Mouse (Mus musculus) frontal cortex, postnatal 36 days (tissue): ENCODE results near the gene Cd4.
"Not testable (repeated sequence)": the region's sequence is repeated elsewhere in the genome, so short reads cannot be mapped to it uniquely, and the experiment has no call there.

Experiments used
- DNase-seq, 2 experiments: peaks; one replicate each; pipeline ENCODE4 v3.0.0; 2022; ENCODE audit warnings: low spot score in 2 of 2

The Cd4 gene

DNA sequence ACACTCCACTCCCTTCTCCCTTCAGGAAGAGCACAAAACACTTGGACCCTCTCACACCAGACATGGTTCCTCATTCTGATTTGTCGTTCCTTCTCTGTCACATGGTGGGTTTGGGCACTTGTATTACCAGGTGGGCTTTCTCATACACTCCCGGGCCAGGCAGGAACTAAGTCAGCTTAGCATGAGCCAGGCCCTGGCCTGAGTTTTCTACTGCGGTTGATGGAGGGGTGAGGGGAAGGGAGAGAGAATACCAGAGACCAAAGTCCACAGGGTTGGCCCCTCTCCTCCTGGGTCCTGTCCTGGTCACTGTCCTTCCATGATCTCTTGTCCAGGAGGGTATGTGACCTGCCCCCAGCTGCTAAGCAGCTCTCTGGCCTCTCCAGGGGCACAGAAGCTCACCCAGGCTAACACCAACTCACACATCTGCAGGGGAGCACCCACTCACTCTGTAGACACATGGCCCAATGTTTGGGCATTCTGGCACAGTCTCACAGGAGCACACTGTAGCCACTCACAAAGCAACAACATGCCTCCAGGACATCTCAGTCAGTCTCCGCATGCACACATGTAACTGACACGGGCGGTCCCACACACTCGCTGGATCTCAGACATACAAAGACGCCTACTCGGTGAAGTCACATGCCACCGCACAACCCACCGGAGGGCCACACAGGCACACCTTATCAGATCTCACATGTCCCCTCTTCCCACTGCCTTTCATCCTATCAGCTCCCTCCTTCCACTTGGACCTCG is 28.1 kb upstream of the Cd4 start:
- DNase-seq: peak in 1 of 2 experiments; percentile 82

DNA sequence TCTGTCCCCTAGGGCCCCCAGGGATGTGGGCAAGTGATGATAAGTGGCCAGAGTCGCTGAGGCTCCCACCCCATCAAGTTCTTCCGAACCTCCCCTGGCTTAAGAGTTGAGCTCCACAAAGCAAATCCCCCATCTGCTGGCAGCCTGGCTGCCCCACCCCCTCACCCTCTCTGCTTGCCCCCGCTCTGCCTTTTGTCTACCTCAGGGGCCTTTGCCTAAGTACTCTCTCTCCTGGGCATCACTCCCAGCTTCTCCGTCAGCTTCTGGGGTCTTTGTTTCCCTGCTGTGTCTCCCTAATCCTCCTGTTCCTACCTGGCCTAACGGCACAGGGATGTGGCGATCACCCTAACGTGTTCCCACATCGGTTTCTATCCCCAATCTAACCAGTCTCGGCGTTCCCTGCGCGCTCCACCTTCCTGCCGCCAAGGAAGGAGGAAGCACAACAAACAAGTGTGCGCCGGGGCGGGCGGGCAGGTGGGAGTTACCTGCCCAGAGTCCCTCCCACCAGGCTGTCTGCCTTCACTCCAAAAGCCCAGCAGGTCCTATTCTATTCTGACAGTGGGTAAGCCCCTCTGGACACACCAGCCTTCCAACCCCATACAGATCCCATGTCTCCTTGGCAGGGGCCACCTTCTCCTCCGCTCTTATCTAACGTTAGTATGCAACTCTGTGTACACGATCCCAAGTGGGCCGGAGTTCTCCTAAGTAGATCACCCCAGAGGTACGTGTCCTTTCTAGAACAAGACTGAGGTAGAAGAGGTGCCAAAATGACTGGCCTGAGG is 27.3 kb upstream of the Cd4 start:
- DNase-seq: no peak

DNA sequence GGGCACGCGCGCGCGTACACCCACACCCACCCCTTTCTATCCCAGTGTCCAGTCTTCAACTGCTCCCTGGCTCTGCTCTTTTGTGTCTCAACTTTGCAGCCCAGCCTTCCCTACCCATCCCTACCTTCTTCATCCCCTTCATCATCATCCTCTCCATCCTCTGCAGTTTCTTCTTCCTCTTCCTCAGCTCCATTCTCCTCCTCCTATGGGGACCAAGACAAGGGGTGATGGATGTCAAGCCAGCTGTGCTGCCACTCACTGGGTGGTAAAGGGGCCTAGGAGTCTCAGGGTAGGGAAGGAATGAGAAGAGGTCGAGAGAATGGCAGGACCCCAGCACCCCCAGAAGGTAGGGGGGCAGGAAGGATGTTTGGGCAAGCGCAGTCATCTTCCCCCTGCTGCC is 26.5 kb upstream of the Cd4 start:
- no peak for DNase-seq

DNA sequence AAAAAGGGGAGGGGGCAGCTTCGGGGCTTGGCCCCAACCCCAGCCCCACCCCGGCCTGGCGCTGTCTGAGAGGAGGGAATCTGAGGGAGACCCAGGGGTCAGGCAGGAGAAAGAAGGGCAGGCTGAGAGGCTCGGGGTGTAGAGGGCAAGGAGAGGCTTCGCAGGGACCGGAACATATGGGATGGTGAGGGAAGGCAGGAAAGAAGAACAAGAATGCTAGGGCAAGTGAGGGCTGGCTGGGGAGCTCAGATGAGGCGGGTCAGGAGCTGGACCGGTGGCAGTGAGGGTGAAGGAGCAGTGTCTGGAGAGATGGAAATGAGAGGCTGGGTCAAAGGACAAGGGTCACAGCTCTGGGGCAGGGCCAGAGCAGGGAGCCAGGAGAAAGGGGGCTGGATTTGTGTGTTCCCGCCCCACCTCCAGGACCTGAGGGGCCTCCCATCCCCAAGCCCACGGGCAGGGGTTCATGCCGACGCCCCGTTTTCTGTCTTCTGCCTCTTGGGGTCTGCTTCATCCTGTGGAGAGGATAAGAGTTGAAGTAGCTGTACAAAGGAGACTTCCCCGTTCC is 25.8 kb upstream of the Cd4 start:
- no peak for DNase-seq

DNA sequence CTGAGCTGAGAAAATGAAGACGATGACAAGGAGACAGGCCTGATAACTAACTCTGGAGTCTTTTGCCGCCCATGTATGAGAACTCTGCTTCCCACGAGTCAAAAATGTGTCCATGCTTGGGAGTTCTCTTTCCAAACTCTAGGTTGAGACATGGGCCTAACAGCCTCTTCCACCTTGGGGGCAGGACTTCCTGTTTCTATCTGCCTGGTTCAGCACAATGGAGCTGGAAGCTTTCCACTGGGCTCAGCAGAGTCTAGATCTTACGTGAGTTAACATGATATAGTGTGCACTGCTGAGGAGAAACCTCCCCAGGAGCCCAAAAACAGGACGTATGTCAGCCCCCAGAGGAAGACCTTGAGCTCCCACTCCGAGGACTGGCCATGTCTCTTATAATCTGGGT is 25.2 kb upstream of the Cd4 start:
- no peak for DNase-seq

DNA sequence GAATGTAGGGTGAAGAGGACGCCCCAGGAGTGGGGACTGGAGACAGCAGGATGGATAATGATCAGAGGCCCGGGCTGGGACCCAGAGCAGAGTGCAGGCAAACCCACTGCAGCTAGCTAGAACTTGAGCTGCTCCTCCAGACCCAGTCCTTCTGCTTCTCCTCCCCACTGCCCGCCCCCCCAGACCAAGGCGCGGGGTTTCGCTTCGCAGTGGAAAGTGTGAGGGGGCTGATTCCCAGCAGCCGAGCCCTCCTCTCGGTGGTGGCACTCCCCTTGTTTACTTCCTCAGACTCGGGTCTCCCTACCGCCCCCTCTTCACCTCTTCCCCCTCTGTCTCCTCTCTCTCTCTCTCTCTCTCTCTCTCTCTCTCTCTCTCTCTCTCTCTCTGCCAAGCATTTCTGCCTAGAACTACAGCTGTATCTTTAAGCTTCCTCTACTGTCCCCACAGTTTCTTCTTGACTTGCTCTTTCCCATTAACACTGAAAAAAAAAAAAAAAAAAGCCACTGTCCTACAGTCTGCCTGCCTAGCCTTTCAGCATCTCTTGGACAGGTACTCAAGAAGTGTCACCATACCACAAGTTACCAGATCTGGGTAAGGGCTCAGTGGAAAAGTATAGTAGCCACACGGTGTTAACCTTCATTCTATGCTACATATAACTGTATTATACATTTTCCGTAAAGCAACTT is 23.7 kb upstream of the Cd4 start, which contains the start of gene Lag3:
Gene Lag3 (minus strand): TSS at position 173 of the 686 bp plus-strand sequence.
- no peak for DNase-seq

DNA sequence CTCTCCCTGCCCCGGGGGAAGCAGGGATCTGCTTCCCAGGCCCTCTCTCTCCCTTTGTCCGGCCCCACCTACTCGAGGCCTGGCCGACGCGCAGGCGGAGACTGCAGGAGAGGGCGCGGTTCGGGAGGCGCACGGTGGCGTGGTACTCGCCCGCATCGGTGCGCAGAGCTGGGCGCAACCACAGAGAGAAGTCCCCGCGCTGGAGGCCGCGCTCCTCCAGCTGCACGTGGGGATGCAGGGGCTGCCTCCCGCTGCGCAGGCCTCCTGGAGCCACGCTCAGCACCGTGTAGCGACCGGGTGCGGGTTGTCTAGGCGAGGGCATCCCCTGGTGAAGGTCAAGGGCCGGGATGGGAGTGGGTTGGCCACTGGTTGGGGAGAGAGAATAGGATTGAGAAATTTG is 22.0 kb upstream of the Cd4 start:
- no peak for DNase-seq

DNA sequence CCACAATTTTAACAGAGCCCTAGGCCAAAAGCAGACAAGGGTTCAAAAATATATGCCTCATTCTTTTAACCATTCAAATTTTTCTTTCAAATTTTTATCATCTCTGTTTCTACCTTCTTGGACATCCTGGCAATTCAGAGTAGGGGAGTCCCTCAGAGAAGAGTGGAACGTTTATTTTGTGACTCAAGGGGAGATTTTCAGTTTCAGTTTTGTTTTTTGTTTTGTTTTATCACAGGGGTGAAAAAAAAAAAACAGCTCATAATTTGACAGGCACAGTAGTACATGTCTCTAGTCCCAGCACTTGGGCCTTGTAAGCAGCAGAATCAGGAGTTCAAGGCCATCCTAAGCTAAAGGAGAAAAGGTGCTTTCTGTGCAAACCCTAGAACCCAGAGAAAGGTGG is 19.7 kb upstream of the Cd4 start:
- DNase-seq: no peak

DNA sequence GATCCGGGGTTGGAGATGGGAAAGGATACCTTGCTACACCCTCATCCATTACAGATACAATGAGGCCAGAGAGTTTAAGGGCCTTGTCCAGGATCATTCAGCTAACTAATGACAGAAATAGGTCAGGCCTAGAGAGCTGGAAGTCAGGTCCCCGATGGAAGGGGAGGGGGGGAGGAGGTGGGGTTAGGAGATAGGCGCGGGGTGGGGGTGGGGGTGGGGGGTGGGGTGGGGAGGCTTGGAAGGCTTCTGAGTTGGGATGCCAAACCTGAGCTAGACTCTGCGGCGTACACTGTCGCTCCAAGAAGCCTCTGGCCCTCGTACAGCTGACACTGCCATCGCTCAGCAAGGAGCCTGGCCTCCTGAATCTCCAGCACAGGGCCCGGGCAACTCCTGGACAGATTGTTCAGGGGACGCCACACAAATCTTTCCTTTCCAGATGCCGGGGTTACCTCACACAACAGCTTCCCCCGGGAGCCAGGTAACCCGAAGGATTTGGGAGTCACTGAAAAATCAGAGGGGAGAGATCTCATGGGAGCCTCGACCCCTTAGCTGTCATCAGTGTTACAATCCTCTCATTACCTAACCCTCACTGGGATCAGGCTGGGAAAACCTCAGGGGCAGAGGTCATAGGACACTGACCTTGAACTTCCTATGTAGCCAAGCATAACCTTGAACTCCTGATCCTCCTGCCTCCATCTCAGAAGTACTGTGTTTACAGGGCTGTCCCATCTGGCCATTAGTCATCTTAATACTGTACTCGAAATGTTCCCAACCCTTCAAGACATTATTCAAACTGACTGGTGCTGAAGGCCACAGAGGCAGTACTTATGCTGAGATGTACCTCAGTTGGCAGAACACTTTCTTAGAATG is 17.2 kb upstream of the Cd4 start:
- DNase-seq: no peak

DNA sequence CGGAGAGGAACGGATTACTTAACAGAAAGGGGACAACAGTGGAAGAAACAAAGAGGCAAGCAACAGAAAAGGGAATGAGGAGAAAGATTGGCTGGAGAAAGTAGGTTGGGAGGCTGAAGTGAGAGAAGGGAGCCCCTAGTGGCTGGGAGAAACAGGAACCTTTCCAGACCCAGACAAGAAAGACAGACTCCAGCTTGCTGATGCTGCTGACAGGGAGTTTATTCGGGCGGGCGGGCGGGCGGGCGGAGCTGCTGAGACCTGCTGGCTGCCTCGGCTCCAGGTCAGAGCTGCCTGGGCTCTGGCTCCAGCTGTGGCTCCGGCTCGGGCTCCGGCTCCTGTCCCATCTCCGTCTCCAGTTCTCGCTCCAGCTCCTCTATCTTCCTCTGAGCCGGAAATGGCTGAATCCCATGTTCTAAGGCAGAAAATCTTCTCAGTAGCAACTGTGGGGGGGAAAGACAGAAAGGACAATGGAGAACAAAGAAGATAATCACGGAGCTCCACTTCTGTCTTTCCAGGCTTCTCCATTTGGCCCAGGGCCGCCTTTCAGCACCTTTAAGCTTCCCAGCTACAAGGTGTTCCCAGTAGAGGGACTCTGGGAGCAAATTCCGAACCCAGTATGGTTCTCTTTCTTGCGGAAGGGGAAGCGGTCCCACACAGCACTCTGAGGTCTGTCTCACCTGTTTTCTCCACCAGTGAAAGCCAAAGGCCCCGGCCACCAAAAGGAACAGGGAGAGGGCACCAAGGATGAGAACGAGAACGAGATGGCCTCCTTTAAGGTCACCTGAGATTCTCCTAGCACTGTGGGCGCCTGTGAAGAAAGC is 16.4 kb upstream of the Cd4 start:
- DNase-seq: peak; percentile 62 to 85

DNA sequence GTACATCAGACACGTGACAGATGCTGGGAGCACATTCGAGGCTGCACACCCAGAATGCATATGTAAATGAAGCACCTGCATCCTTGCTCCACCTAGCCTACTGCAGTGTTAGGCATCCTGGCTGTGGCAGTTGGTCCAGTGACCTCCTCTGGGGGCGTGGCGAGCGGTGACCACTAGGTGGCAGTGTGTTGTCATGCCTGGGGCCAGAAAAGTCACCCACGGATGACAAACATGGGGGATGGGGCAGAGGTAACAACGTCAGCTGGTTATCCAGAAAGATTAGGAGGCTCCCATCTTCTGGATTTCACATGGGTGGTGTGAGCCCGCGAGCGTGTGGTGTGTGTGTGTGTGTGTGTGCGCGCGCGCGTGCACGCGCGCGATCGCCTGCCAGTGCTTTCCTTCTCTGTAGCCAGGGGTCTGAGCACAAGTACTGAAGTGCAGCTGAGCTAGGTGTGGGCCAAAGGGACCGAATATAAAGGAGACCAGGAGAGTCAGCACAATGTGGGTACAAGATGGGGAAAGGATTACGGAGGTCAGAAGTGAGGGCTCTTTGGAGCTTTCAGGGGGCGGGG is 15.6 kb upstream of the Cd4 start:
- peak; percentile 91 to 92 for DNase-seq

DNA sequence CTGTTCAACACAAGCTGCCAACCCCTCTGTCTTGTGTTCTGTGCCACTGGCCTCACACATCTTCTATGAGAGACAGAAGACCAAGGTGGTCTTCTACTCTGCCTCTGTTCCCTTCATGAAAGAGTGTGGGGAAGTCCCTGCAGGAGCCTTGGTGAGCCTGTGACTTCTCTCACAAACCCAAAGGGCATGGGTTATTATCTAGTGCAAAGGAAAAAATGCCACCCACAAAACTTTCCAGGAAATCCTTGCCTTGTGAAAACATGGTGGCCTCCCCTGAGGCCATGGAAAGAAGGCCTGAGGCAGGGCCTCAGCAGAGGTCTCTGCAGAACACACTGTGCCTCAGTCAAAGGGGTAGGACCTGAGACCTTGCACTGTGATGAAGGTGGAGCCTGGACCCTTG is 13.8 kb upstream of the Cd4 start:
- DNase-seq: no peak

DNA sequence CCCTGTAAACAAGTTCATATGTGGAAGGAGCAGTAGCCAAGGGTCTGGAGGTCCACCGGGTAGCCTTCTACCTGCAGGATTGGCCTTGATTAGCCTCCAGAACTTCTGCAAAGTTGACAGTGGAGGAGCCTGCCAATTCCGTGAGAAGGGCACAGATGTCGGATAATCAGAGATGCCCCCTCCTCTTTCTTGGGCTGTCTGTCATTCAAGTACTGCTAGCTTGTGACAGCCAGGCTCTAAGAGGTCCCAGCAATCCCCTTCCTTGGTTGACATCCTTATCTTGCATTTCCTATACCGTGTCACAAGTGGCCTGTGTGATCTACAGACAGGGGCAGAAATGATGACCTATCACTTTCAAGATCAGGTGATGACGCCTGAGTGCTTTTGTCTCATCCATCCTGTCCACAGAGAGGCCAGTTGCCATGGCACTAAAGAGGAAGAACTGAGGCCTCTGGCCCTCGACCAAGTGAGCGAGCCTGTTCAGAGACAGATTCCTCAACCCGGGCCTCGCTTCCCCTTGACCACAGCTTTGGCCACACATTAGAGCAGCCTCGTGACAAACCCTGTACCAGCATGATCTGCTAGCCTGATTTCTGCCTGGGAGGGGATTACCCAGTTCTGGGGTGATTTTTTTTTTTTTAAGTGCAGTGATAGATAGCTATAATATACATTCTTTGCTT is 12.9 kb upstream of the Cd4 start:
- no peak for DNase-seq

DNA sequence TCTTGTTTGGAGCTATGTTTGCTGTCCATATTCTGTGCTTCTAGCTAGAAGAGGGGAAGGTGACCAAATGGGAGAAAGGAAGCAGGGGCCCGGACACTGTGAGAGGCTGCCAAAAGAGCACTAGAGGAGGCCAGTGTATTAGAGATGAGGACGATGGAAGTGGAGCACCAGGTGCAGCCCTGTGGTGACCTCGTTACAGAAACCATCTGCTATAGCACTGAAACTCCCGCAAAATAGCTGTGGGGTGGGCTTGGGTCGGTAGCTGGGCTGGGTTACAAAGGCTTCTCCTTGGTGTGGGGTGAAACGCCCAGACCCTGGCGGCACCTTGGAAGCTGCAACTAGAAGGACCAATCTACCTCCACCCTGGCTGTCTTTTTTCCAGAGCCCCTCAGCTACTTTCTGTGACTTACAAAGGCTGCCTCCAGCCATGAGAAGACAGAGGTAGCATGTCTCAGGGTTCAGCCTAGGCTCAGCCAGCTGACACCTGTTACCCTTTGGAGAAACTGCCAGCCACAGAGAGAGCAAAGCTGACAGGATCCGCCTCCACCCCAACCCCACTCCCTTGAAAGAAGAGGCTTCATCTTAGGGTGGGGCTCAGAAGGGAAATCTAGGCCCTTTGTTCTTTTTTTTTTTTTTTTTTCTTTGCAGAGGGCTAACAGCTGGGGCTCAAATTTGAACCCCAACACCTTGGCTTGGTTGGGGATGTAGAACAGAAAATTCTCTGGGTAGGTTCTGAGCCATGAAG is 12.2 kb upstream of the Cd4 start:
- DNase-seq: no peak

DNA sequence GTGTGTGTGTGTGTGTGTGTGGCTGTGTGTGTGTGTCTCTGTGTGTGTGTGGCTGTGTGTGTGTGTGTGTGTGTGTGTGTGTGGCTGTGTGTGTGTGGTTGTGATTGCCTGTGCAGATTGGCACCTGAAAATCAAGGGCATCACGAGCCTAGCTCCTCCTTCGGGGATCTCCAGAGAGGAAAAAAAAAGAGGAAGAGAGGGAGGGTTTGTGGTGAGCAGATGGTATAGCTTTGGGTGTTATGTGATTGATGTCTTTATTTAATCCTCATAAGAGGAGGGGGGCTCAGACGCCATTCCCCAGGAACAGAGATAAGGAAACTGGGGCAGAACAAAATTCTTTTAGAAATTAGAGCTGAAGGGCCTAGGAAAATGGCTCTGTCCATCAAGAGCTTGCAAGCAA is 10.3 kb upstream of the Cd4 start:
- no peak for DNase-seq

DNA sequence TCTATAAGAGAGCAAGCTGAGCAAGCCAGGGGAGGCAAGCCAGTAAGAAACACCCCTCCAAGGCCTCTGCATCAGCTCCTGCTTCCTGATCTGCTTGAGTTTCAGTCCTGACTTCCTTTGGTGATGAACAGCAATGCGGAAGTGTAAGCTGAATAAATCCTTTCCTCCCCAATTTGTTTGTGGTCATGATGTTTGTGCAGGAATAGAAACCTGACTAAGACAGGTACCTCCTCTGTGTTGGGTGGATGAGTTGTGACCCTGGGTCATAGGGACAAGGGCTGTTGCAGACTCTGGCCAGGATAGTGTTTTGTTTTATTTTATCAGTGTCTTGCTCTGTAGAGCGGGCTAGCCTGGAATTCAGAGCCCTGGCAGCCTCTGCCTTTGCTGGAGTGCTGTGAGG is 6.1 kb upstream of the Cd4 start:
- not testable (repeated sequence) for DNase-seq

DNA sequence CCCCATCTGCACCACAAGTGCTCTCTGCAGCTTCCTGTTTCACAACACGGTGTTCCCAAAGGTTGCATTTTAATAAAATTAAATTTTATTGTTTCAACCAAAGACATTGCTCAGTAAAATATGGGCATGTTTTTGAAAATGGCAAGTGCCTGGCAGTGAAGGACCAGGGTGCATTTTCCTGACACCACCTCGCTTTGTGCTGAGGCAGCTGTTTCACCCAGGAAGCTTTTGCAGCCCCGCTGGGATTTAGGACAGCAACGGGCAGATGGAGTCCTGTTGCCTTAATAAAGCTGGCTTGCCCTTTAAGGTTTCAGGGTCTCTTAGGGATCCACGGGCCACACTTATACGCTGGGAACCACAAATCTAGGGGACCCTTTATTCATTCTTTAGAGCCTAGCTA is 3.0 kb upstream of the Cd4 start:
- no peak for DNase-seq

DNA sequence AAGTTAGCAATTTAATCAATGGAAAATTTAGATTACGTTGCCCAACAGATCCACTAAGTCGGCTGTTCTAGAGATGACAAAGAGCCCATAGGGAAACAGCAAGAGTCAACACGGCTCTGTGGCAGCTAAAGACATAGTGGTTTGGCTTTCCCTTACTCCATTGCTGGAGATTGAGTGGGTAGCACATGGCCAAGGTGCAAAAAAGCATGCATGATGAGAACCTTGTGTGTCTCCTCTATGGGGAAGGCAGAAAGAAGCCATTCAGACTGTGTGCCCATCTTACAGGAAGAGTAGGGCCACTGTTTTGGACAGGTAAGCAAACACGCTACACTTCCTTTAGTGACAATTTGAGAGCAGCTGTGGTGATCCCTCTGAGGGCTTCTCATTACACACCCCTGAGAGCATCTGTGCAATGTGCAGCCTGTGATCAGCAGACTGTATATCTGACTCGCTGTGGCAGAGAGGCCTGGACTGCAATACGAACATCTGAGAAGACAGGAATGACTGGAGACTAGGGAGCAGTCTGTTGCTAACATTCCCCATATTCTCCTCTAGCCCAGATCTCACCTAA is 619 bp upstream of the Cd4 start:
- no peak for DNase-seq
